In the genomic region with DNA sequence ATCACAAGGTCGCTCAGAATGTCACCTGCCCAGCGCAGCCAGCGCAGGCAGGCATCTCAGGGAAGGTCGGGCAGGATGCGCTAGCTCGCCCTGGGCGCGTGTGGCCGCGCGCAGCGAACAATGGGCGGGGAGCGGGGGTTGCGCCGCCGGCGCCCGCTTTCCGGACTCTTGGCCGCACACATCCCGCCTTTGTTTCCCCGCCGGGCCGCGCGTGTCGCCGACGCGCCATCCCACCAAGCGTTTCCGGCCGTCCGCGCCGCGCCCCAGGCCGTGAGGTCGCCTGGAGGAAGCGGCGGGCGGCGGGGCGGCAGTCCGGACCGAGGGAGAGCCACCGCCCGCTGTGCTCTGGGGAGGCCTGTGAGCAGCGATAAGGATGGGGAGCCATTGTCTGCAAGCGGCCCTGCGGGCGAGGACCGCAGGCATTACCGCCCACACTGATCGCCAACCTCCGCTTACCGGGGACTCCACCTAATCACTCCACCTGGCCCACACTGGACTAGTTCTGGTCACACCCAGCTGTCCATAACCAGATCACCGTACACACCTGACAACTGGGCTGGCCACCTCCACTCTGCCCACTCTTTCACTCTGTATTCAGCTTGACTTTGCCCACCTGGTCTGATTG, we compare ENCODE assay signal across 8 mouse cellular contexts.
A peak's percentile ranks its signal among the peaks of the same experiment; 100 is the strongest.
DNase-seq lines count a peak whose midpoint lies in the region; ATAC-seq and TF ChIP-seq lines count a peak whose summit lies in the region.

No protein-coding gene starts in this region.

- DNase-seq in layer of hippocampus, adult 2 months (ENCODE audit: low spot score in 2 of 2), result no peak
- no peak for DNase-seq in layer of hippocampus, adult 9-10 months (ENCODE audit: low spot score)
- peak; percentile 78 for DNase-seq in embryonic facial prominence, embryonic 10.5 days (ENCODE audit: low spot score)
- DNase-seq in heart, adult 18-20 months, result peak; percentile 68 to 89
- peak; percentile 67 for DNase-seq in kidney, adult 11 months
- DNase-seq in yolk sac, embryonic 10.5 days (ENCODE audit: low spot score), result peak; percentile 49

- no peak for TF ChIP-seq CTCF in layer of hippocampus, adult 2 months (conservative IDR thresholded peaks at IDR 0.05)
- TF ChIP-seq CTCF in olfactory bulb, adult 2 months (IDR thresholded peaks at IDR 0.05; ENCODE audit: insufficient read depth, low read depth, low read length), result no peak

- under 1% methylated on average over 59 of the region's 59 CpGs for WGBS in embryonic facial prominence, embryonic 10.5 days
- under 1% methylated on average over 40 of the region's 59 CpGs for WGBS in liver, embryonic 16.5 days (ENCODE audit: insufficient replicate concordance)
- under 1% methylated on average over 59 of the region's 59 CpGs for WGBS in olfactory bulb, adult 2 months

- H3K4me1 ChIP-seq in embryonic facial prominence, embryonic 10.5 days, result peaks cover 12% of the 10 kb centered on the region; the same call in 1 of the 2 replicates
- no peaks in the 10 kb centered on the region; the same call in 1 of the 2 replicates for H3K4me1 ChIP-seq in liver, embryonic 16.5 days (ENCODE audit: control insufficient read depth, low read depth, low read length)
- peaks cover 5% of the 10 kb centered on the region; the same call in 1 of the 2 replicates for H3K4me1 ChIP-seq in olfactory bulb, adult 2 months (ENCODE audit: control insufficient read depth, insufficient read depth, low read length)

- peaks cover 20% of the 10 kb centered on the region for H3K27me3 ChIP-seq in embryonic facial prominence, embryonic 10.5 days (replicated peaks; ENCODE audit: low read depth, poor library complexity, severe bottlenecking)
- peaks cover 18% of the 10 kb centered on the region for H3K27me3 ChIP-seq in liver, embryonic 16.5 days (ENCODE audit: control insufficient read depth, insufficient read depth, low read depth, low read length)

- ATAC-seq in liver, embryonic 16.5 days (ENCODE audit: low read depth), result peak; percentile 64

- no peak overlapping the region for H3K27ac ChIP-seq in layer of hippocampus, adult 2 months
- H3K27ac ChIP-seq in embryonic facial prominence, embryonic 10.5 days (replicated peaks), result peak overlapping the region; percentile 95
- H3K27ac ChIP-seq in liver, embryonic 16.5 days (ENCODE audit: low read length), result no peak overlapping the region
- H3K27ac ChIP-seq in olfactory bulb, adult 2 months (ENCODE audit: insufficient read depth, low read depth, low read length), result no peak overlapping the region

- H3K36me3 ChIP-seq in embryonic facial prominence, embryonic 10.5 days (replicated peaks), result no peaks in the 10 kb centered on the region
- no peaks in the 10 kb centered on the region for H3K36me3 ChIP-seq in liver, embryonic 16.5 days (ENCODE audit: control insufficient read depth, insufficient read depth)

- H3K9me3 ChIP-seq in embryonic facial prominence, embryonic 10.5 days, result no peaks in the 10 kb centered on the region
- H3K9me3 ChIP-seq in liver, embryonic 16.5 days (replicated peaks; ENCODE audit: control insufficient read depth, low read length), result no peaks in the 10 kb centered on the region

- H3K4me2 ChIP-seq in liver, embryonic 16.5 days (ENCODE audit: low read depth, low read length), result peak overlapping the region; percentile 46

- no peak for TF ChIP-seq POLR2A in olfactory bulb, adult 2 months (IDR thresholded peaks at IDR 0.05; ENCODE audit: insufficient read depth, low read depth, low read length)

- peak overlapping the region; percentile 56 for H3K4me3 ChIP-seq in layer of hippocampus, adult 2 months
- peak overlapping the region; percentile 70 for H3K4me3 ChIP-seq in embryonic facial prominence, embryonic 10.5 days
- peak overlapping the region; percentile 32; the same call in 1 of the 2 replicates for H3K4me3 ChIP-seq in liver, embryonic 16.5 days (ENCODE audit: low read depth, low read length)
- peak overlapping the region; percentile 50 for H3K4me3 ChIP-seq in olfactory bulb, adult 2 months (ENCODE audit: insufficient read depth, low read depth, low read length)

- H3K9ac ChIP-seq in liver, embryonic 16.5 days (ENCODE audit: low read depth, low read length), result no peak overlapping the region

Comparison
In these comparisons a context has a peak if more than half of its experiments do, and no peak if none do; other contexts are left out.
1. DNase-seq: peak in embryonic facial prominence, embryonic 10.5 days (single experiment), heart, adult 18-20 months (2 of 2), kidney, adult 11 months (single experiment) and yolk sac, embryonic 10.5 days (single experiment); none in layer of hippocampus, adult 2 months (0 of 2) and layer of hippocampus, adult 9-10 months (single experiment).
2. Peak in every context shown above with its lines, with median percentiles within 50 percentile points of each other: H3K4me3 ChIP-seq.